Mouse (Mus musculus) cortical plate, adult 2 months (tissue): ENCODE results near the gene Fam180a.

Source experiments
- CTCF ChIP-seq: fragments of 200-500 bp; IDR thresholded peaks from 2 replicates; pipeline ENCODE4 v1.5.1; 2011; ENCODE audit warnings: mild to moderate bottlenecking, control low read depth, low read length; ENCODE audit not compliant: insufficient read depth; ENCODE audit errors: extremely low read depth
- POLR2A ChIP-seq: fragments of 200-500 bp; IDR thresholded peaks from 2 replicates; pipeline ENCODE4 v1.6.1; 2011; ENCODE audit warnings: mild to moderate bottlenecking, low read length, control low read depth; ENCODE audit not compliant: insufficient read depth; ENCODE audit errors: extremely low read depth

DNA sequence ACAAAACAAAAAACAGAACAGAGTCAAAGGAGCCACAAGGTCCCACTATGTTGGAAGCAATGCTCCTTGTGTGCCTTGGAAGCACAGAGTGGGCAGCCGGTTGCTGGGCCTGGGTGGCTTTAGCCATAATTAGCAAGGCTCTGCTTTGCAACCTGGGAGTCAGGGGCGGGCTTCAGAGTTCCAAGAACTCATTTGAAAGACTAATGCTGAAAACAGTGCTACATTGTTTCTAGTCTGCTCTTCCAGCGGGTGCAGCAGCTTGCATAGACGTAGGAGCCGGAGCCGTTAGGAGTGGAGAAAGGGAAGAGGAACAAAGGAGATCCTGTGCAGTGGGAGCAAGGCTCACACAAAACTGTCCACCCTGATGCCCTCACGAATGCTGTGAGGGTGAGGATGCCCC, 37.0 kb downstream of the Fam180a start:
- TF ChIP-seq CTCF (no peak), POLR2A (no peak)
